Mouse (Mus musculus): ENCODE measurements around the gene Ntn5. TPM values are rescaled to one million over a fixed set of nuclear protein-coding genes. Genes with fewer than 3 reads are reported as not detected.

The Ntn5 gene
- under 1 TPM; 0.35 to 0.65 TPM for total RNA-seq (2023)

DNA sequence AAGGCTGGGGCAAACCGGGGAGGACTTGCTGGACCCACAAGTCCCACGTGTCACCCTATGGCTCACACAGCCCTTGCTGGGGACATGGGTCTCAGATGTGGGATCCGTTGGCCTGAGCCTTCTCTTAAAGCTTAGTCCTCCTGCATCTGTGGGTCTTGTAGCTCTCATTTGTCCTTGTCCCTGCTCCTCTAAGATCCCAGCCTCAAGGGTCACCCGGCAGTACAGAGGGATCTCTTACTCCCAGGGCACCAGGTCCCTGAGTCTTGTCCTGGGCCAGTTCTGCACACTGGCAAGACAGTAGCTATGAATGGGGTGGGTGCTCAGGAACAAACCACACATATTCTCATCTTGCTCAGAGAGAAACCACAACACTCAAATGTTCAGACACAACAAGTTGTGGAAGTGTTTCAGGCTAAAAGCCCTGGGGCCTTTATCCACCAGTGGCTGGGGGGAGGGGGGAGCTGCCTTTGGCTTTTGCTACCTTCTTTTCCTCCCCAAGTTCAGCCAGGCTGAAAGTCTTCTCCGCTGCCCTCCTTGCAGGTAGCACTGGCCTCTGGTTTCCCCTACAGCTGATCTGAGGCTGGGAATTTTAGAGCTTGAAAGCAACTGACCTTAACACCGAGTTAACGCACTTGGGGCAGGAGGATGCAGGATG, at the start of gene Ntn5:
TSS of gene Ntn5 (plus strand) at position 627 of the 655 bp plus-strand sequence.

GRCm38 (mm10) chr7:45639561-45640027, 44.2 kb upstream of the Ntn5 start, which contains the start of gene Mamstr:
Gene Mamstr (plus strand): TSS chr7:45639977.

GRCm38 (mm10) chr7:45666161-45666560, 17.7 kb upstream of the Ntn5 start, which contains the start of gene Fut2:
Gene Fut2 (minus strand): TSS chr7:45666394.

DNA sequence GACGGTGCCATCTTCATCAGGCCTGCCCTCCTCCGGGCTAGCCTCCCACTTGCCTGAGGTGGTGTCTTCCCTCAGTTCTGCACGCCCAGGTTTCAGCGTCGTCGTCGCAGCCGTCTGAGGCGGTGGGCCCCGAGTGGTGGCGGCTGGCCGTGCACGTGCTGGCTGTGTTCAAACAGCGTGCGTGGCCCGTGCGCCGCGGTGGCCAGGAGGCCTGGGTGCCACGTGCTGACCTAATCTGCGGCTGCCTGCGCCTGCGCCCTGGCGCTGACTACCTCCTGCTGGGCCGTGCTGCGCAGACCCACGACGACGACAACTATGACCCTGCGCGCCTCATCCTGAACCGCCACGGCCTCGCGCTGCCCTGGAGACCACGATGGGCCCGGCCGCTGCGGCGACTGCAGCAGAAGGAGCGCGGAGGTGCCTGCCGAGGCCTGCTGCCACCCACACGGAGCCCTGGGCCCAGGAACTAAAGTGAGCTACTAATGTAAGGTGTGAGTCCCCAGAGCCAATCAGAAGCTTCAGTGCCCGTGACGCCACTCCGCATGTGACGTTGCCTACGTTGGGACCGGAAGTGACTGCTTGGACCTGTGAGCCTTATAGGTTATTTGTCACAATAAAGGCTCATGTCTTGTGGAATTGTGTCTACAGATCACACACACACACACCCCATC, 10.2 kb downstream of the Ntn5 start, which contains the start of gene Sec1:
TSS of gene Sec1 (minus strand) at position 482 of the 671 bp plus-strand sequence.

GRCm38 (mm10) chr7:45699523-45700141, 15.8 kb downstream of the Ntn5 start, which contains the start of gene Car11:
Gene Car11 (plus strand): TSS chr7:45699843.

DNA sequence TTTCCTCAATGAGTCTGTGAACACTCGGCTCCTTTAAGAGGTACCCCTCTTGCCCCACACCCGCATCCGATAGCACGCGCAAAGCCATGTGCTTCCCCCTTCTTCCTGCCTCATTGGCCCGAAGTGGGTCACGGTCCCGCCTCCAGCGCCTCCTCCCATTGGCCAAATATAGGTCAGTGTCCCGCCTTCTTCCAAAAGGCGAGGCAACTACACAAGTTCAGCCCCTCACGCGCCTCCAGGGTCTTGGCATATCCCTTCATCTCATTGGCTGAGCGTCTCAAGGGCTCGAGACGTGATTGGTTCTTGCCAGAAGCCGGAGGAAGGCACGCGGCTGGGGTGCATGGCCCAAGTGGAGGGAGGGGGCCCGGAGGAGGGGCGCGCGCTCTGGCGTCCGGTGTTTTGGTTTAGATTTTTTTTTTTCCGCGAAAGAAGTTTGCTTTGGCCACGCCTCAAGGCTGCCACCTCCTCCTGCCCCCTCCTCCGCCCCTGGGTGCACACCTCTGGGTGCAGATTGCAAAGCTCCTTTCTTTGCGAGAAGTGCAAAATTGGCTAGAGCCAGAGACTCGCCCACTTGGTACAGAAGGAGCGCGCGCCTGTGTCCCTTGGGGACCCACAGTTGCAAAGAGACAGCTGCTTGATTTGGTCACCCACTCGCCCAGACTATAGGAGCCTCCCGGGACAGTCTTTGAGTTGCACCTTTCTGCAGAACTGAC, 21.1 kb downstream of the Ntn5 start, which contains the start of gene Dbp:
TSS of gene Dbp (plus strand) at position 359 of the 713 bp plus-strand sequence.

GRCm38 (mm10) chr7:45715090-45715708, 31.4 kb downstream of the Ntn5 start, which contains the start of gene Rpl18:
Gene Rpl18 (plus strand): TSS chr7:45715457.

DNA sequence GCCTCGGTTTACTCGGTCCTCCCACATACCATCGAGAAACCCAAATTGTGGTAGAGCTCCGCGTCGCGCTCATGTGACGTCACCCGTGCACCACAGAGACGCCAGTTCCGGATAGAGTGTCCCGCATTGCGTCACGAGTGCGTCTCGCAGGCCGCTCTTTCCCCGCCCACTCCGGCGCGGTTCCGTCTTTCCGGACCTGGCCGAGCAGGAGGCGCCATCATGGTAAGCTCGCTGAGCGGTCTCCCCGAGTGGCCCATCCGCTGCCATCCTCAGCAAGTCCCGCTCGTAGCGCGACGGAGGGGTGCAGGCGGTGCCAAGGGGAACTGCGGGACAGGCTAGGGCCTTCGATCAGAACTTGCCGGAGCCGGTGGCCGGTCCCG, 34.1 kb downstream of the Ntn5 start, which contains the start of gene Sphk2:
TSS of gene Sphk2 (minus strand) at position 85 of the 380 bp plus-strand sequence.

DNA sequence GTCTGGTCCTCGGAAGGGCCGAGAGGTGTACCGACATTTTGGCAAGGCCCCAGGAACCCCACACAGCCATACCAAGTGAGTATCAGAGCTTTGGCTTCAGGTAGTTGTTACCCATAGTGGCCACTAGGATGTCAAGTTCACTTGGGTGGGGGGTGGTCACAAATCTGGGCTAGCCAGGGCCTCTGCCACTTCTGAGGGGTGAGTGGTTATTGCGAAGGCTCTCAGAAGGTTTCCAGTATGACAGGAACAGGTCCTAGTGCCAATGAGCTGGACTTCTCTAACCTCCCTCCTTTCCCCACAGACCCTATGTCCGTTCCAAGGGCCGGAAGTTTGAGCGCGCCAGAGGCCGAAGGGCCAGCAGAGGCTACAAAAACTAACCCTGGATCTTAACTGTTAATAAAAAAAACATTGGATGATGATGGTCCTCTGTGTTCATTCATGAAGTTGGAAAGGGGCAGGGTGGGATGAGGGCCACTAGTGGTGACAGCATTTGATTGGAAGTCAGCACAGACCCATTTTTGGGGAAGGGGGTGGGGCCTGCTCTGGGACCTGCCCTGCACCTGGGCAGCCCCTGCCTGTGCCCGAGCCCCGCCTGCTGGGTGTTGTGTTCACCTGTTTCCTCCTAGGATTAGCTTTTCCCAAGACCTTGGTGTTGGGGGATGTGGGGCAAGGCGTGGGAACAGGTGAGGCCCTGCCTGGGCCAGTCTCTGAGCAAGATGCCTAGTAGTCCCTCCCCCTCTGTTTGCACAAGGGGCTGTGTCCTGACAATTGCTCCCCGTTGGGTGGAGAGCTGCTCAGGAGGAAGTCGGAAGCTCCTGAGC, 36.8 kb downstream of the Ntn5 start, which contains the start of gene Fam83e:
TSS of gene Fam83e (plus strand) at position 800 of the 821 bp plus-strand sequence.

GRCm38 (mm10) chr7:45725713-45726112, 41.9 kb downstream of the Ntn5 start, which contains the start of gene Spaca4:
Gene Spaca4 (minus strand): TSS chr7:45725813.

Other genes with a start within 250 kb of the Ntn5 start
- gene Gys1, start 249.2 kb upstream of the Ntn5 start, total RNA-seq (2023), result 1 to 10 TPM; 6.5 to 6.8 TPM
- gene Ruvbl2, start 245.9 kb upstream of the Ntn5 start, total RNA-seq (2023), result 10 to 100 TPM; 48.6 to 51.6 TPM
- gene Ftl1, start 224.1 kb upstream of the Ntn5 start, total RNA-seq (2023), result 100 to 1,000 TPM; 409 to 413 TPM
- gene Bax, start 217.1 kb upstream of the Ntn5 start, total RNA-seq (2023), result 10 to 100 TPM; 79.4 to 86.6 TPM
- not detected for gene Tulp2, start 202.1 kb upstream of the Ntn5 start, total RNA-seq (2023)
- gene Gm45808, start 197.2 kb upstream of the Ntn5 start, total RNA-seq (2023), result not detected
- under 1 TPM; 0.62 to 0.96 TPM for gene Dhdh, start 195.2 kb upstream of the Ntn5 start, total RNA-seq (2023)
- 100 to 1,000 TPM in 1 of 2 experiments, 10 to 100 TPM in 1; 99.7 to 118 TPM for gene Nucb1, start 173.6 kb upstream of the Ntn5 start, total RNA-seq (2023)
- gene Ppp1r15a, start 157.8 kb upstream of the Ntn5 start, total RNA-seq (2023), result 100 to 1,000 TPM; 770 to 887 TPM
- gene Plekha4, start 157.7 kb upstream of the Ntn5 start, total RNA-seq (2023), result 1 to 10 TPM; 1.2 to 1.4 TPM
- gene Hsd17b14, start 129.1 kb upstream of the Ntn5 start, total RNA-seq (2023), result not detected
- 10 to 100 TPM; 38.7 to 43.5 TPM for gene Bcat2, start 113.9 kb upstream of the Ntn5 start, total RNA-seq (2023)
- not detected for gene Fgf21, start 68.5 kb upstream of the Ntn5 start, total RNA-seq (2023)
- not detected for gene Fut1, start 66.7 kb upstream of the Ntn5 start, total RNA-seq (2023)
- not detected for gene Izumo1, start 62.2 kb upstream of the Ntn5 start, total RNA-seq (2023)
- gene Rasip1, start 56.5 kb upstream of the Ntn5 start, total RNA-seq (2023), result under 1 TPM in 1 of 2 experiments, not detected in 1; 0.38 TPM
- not detected for gene Mamstr, start 44.0 kb upstream of the Ntn5 start, total RNA-seq (2023)
- not detected for gene Fut2, start 17.6 kb upstream of the Ntn5 start, total RNA-seq (2023)
- under 1 TPM in 1 of 2 experiments, not detected in 1; 0.20 TPM for gene Sec1, start 10.4 kb downstream of the Ntn5 start, total RNA-seq (2023)
- 10 to 100 TPM in 1 of 2 experiments, 1 to 10 TPM in 1; 8.9 to 10.2 TPM for gene Car11, start 15.8 kb downstream of the Ntn5 start, total RNA-seq (2023)
- 10 to 100 TPM; 34.0 to 37.7 TPM for gene Dbp, start 21.1 kb downstream of the Ntn5 start, total RNA-seq (2023)
- gene Rpl18, start 31.4 kb downstream of the Ntn5 start, total RNA-seq (2023), result 1,000 to 10,000 TPM; 3,079 to 3,201 TPM
- 10 to 100 TPM; 30.7 to 34.0 TPM for gene Sphk2, start 34.0 kb downstream of the Ntn5 start, total RNA-seq (2023)
- 1 to 10 TPM; 1.6 to 2.1 TPM for gene Fam83e, start 37.2 kb downstream of the Ntn5 start, total RNA-seq (2023)
- gene Spaca4, start 41.8 kb downstream of the Ntn5 start, total RNA-seq (2023), result not detected
- 1 to 10 TPM in 1 of 2 experiments, under 1 TPM in 1; 0.80 to 1.3 TPM for gene Lmtk3, start 99.7 kb downstream of the Ntn5 start, total RNA-seq (2023)
- 1 to 10 TPM; 1.4 to 3.5 TPM for gene Sult2b1, start 100.6 kb downstream of the Ntn5 start, total RNA-seq (2023)
- 100 to 1,000 TPM; 111 to 128 TPM for gene Cyth2, start 130.6 kb downstream of the Ntn5 start, total RNA-seq (2023)
- gene Kcnj14, start 140.8 kb downstream of the Ntn5 start, total RNA-seq (2023), result 1 to 10 TPM; 1.7 to 3.2 TPM
- 10 to 100 TPM; 32.3 to 38.2 TPM for gene Grwd1, start 146.9 kb downstream of the Ntn5 start, total RNA-seq (2023)
- 10 to 100 TPM; 53.1 to 60.4 TPM for gene Kdelr1, start 188.8 kb downstream of the Ntn5 start, total RNA-seq (2023)
- under 1 TPM; 0.64 to 0.98 TPM for gene Grin2d, start 194.4 kb downstream of the Ntn5 start, total RNA-seq (2023)
- not detected for gene Syngr4, start 212.7 kb downstream of the Ntn5 start, total RNA-seq (2023)
- gene Tmem143, start 212.9 kb downstream of the Ntn5 start, total RNA-seq (2023), result 1 to 10 TPM; 7.0 to 9.8 TPM
- 100 to 1,000 TPM; 281 to 295 TPM for gene Emp3, start 237.4 kb downstream of the Ntn5 start, total RNA-seq (2023)
- gene Ccdc114, start 240.1 kb downstream of the Ntn5 start, total RNA-seq (2023), result 1 to 10 TPM; 1.7 to 2.7 TPM